Mouse (Mus musculus) hematopoietic stem cell, adult 5-6 weeks (primary cell): ENCODE measurements around the gene Trap1. TPM values are rescaled to one million over a fixed set of nuclear protein-coding genes. Genes with fewer than 3 reads are reported as not detected.

Experiments
- ATAC-seq, 2 experiments: fragments of 125-278 bp in 1 of 2; replicated peaks in 1 of 2; 2 replicates each; pipeline ENCODE4 v1.8.0; 2016 to 2017; ENCODE audit warnings: inconsistent platforms in 2 of 2, mild to moderate bottlenecking in 2 of 2, moderate number of reproducible peaks in 2 of 2, low read depth in 1 of 2, moderate TSS enrichment in 1 of 2; ENCODE audit not compliant: low FRiP score in 2 of 2, poor library complexity in 2 of 2, severe bottlenecking in 2 of 2, insufficient read depth in 1 of 2, low TSS enrichment in 1 of 2
- total RNA-seq: library from RNA; stranded (forward); fragments of 172-1452, 232-1000 nt; gene quantifications from 2 replicates; pipeline ENCODE4 v1.2.3, GENCODE M21; 2017

Gene Trap1
- total RNA-seq, 1 experiment from 2014 or later = 152 TPM

DNA sequence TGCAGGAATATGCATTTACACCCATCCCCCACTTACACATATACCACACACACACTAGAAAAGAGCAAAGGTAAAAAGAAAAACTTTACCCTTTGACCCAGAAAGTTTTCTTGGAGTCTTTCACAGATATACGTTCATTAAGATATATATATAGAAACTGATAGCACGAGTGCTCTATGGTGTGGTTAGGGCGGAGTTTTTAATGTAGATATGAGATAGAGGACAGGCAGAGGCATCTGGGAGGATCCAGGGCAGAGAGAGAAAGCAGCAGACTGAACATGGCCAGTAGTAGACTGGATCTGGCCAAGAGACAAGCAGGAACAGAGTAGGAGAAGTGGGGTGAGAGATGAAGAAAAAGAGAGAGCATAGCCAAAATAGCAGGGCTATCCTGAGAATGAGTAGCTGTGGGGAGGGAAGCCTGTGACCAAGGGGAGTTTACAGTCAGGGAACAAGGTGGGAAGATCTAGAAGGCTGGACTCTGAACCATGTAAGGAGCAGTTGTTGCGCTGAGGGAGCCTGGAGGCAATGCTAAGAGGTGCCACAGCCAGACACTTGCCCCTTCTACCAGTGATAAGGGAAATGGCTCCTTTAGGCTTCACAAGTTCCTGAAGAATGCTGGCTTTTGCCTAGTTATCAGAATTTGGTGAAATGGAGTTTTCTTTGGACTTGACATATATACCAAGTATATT, 64.6 kb downstream of the Trap1 start:
- no peak for ATAC-seq

GRCm38 (mm10) chr16:4003489-4004398, 73.9 kb downstream of the Trap1 start, which contains the start of gene Slx4:
Gene Slx4 (minus strand): TSS chr16:4003770.
- peak; percentile 93 to 95 for ATAC-seq

Other genes with a start within 250 kb of the Trap1 start
- gene Olfr15, start 246.9 kb downstream of the Trap1 start, total RNA-seq = not detected in 2 replicates
- gene Zfp174, start 230.6 kb downstream of the Trap1 start, total RNA-seq = 0.94 and 1.5 TPM in 2 replicates
- gene Naa60, start 205.5 kb downstream of the Trap1 start, total RNA-seq = 26.8 and 36.5 TPM in 2 replicates
- gene Zfp597, start 193.3 kb downstream of the Trap1 start, total RNA-seq = 17.1 and 18.4 TPM in 2 replicates
- gene Gm20695, start 193.2 kb downstream of the Trap1 start, total RNA-seq = not detected in 2 replicates
- gene 1700037C18Rik, start 169.1 kb downstream of the Trap1 start, total RNA-seq = 1.4 and 3.1 TPM in 2 replicates
- gene Cluap1, start 169.0 kb downstream of the Trap1 start, total RNA-seq = 52.6 and 61.8 TPM in 2 replicates
- gene Nlrc3, start 101.2 kb downstream of the Trap1 start, total RNA-seq = 6.2 and 14.7 TPM in 2 replicates
- gene Slx4, start 74.1 kb downstream of the Trap1 start, total RNA-seq = 22.8 and 29.0 TPM in 2 replicates
- 0.45 TPM in 1 of 2 replicates, not detected in the other for gene Dnase1, start 40.9 kb downstream of the Trap1 start, total RNA-seq
- gene Crebbp, start 136.2 kb upstream of the Trap1 start, total RNA-seq = 25.2 and 64.3 TPM in 2 replicates